Comparison of ENCODE assay signal across 10 mouse cellular contexts in the genomic region with DNA sequence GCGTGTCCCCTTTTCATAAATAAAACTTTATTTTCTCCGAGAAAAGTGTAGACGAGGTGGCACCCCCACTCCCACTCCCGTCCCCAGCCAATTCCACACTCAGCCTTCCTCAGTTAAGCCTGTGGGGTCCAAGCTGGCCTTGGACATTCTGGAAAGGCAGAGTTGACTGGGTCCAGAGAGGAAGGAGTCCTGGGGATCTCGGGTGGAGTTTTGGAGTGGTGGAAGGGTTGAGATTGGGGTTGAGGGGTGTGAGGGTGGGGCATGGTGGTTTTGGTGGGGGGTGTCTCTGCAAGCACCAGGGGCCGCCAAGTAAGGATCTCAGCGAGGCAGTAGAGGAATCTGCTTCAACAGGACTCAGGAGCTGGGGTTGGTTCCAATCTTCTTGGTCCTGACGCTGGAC. TPM values are rescaled to one million over a fixed set of nuclear protein-coding genes. Genes with fewer than 3 reads are reported as not detected.
DNase-seq lines count a peak whose midpoint lies in the region; TF ChIP-seq lines count a peak whose summit lies in the region.
"Had no signal": no experiment of that assay in that cellular context is flagged by ENCODE, and none has a peak within 500 bp of the region (broad histone marks: within the 10 kb centered on the region; RNA-seq: fewer than 3 reads in every experiment).

No protein-coding gene starts in this region.

- 87% methylated on average over 8 of the region's 8 CpGs for WGBS in olfactory bulb, adult 2 months

- no peak overlapping the region for H3K27ac ChIP-seq in olfactory bulb, adult 2 months (ENCODE audit: insufficient read depth, low read depth, low read length)
- H3K27ac ChIP-seq: neural tube, embryonic 12.5 days had no signal

- peaks cover 3% of the 10 kb centered on the region; the same call in 1 of the 2 replicates for H3K4me1 ChIP-seq in olfactory bulb, adult 2 months (ENCODE audit: control insufficient read depth, insufficient read depth, low read length)
- H3K4me1 ChIP-seq: neural tube, embryonic 12.5 days had no signal

- peak; percentile 1 for DNase-seq in adrenal gland, adult 2 months
- DNase-seq in adrenal gland, postnatal 36 days = no peak
- peak; percentile 3 for DNase-seq in kidney, adult 11 months
- no peak for DNase-seq in kidney, adult 18-20 months
- peak; percentile 21 to 66 for DNase-seq in spleen, postnatal 4 days (ENCODE audit: low spot score in 2 of 2)
- no peak for DNase-seq in spleen, adult 12 weeks (ENCODE audit: low spot score)
- no peak for DNase-seq in left cerebral cortex, adult 11 months (ENCODE audit: low spot score)
- DNase-seq: layer of hippocampus, adult 9-11 months had no signal

- no peak for TF ChIP-seq POLR2A in olfactory bulb, adult 2 months (IDR thresholded peaks at IDR 0.05; ENCODE audit: insufficient read depth, low read depth, low read length)

- no peak overlapping the region for H3K4me3 ChIP-seq in olfactory bulb, adult 2 months (ENCODE audit: insufficient read depth, low read depth, low read length)
- H3K4me3 ChIP-seq: neural tube, embryonic 12.5 days had no signal

- peak; percentile 14; the same call in 1 of the 2 replicates for TF ChIP-seq CTCF in olfactory bulb, adult 2 months (IDR thresholded peaks at IDR 0.05; ENCODE audit: insufficient read depth, low read depth, low read length)

RNA-seq across cellular contexts. Expression of a gene that starts 52.7 kb away (rescaled TPM):
- 10 to 100 TPM; 11.4 to 18.3 TPM for total RNA-seq in adrenal gland, adult 2 months (2021)
- polyA plus RNA-seq in adrenal gland, adult 2 months (2012; rRNA removed) = 0.95 and 1.6 TPM in 2 replicates
- total RNA-seq in adrenal gland, postnatal 36 days (2021) = 10 to 100 TPM; 19.7 to 22.0 TPM
- not detected in 2 replicates for polyA plus RNA-seq in olfactory bulb, adult 2 months (2012; ENCODE audit: insufficient read depth, insufficient read length, low replicate concordance, missing spikeins)

Comparison
In these comparisons a context has a peak if more than half of its experiments do, and no peak if none do; other contexts are left out.
1. DNase-seq: peak in adrenal gland, adult 2 months (single experiment), kidney, adult 11 months (single experiment) and spleen, postnatal 4 days (2 of 2); none in adrenal gland, postnatal 36 days (0 of 2), kidney, adult 18-20 months (single experiment), spleen, adult 12 weeks (single experiment) and left cerebral cortex, adult 11 months (single experiment).